Mouse (Mus musculus) forebrain, embryonic 12.5 days (tissue): ENCODE results near the gene Klhl35. TPM values are rescaled to one million over a fixed set of nuclear protein-coding genes. Genes with fewer than 3 reads are reported as not detected.

ENCODE experiments used
- ATAC-seq: fragments of 200-750 bp; cut with Nextera tagmentation; 2 replicates; pipeline ENCODE4 v1.8.0; 2017; ENCODE audit warnings: moderate TSS enrichment; ENCODE audit not compliant: low FRiP score
- H3K27ac ChIP-seq: fragments of 300-500 bp; sonication (generic); 2 replicates; pipeline ENCODE4 v1.5.1; 2016; ENCODE audit warnings: mild to moderate bottlenecking
- H3K27me3 ChIP-seq: fragments of 300-500 bp; sonication (generic); 2 replicates; pipeline ENCODE4 v1.6.1; 2016; ENCODE audit warnings: mild to moderate bottlenecking
- H3K36me3 ChIP-seq: fragments of 300-500 bp; sonication (generic); replicated peaks from 2 replicates; pipeline ENCODE4 v1.6.1; 2016; ENCODE audit warnings: mild to moderate bottlenecking
- H3K4me1 ChIP-seq: fragments of 300-500 bp; sonication (generic); 2 replicates; pipeline ENCODE4 v1.6.1; 2016
- H3K4me2 ChIP-seq: fragments of 300-500 bp; sonication (generic); 2 replicates; pipeline ENCODE4 v1.6.1; 2016; ENCODE audit warnings: mild to moderate bottlenecking, moderate library complexity
- H3K4me3 ChIP-seq: fragments of 300-500 bp; sonication (generic); replicated peaks from 2 replicates; pipeline ENCODE4 v1.5.1; 2016; ENCODE audit warnings: mild to moderate bottlenecking
- H3K9ac ChIP-seq: fragments of 300-500 bp; sonication (generic); 2 replicates; pipeline ENCODE4 v1.6.1; 2016; ENCODE audit warnings: mild to moderate bottlenecking
- H3K9me3 ChIP-seq: fragments of 300-500 bp; sonication (generic); 2 replicates; pipeline ENCODE4 v1.6.1; 2016
- WGBS: fragments of 180-500 bp; shearing (Covaris S2); methylation state at CpG from one replicate; pipeline ENCODE4 v1.1.7; 2016; 5-methylcytosine and 5-hydroxymethylcytosine counted together
- polyA plus RNA-seq: library from polyadenylated mRNA; unstranded; fragments of >200 nt; fragmentation: Nextera tagmentation; extraction: Ambion mirVana; gene quantifications from 2 replicates; pipeline ENCODE4 v1.2.1, GENCODE M21; 2016

The Klhl35 gene
- polyA plus RNA-seq, 1 experiment from 2014 or later: 6.8 TPM

- Histone ChIP-seq H3K4me1 (peaks cover 19% of the 10 kb centered on the region), H3K36me3 (peaks cover 80% of the 10 kb centered on the region), H3K4me3 (no peak overlapping the region), H3K27me3 (peaks cover 4% of the 10 kb centered on the region), H3K9me3 (no peaks in the 10 kb centered on the region), H3K4me2 (no peak overlapping the region), H3K9ac (no peak overlapping the region), H3K27ac (peak overlapping the region; percentile 81; the same call in 1 of the 2 replicates)
- WGBS: 97% methylated on average over 2 of the region's 2 CpGs
- ATAC-seq: no peak; the same call in 1 of the 2 replicates
These were observed 9.7 kb downstream of the Klhl35 start for GRCm38 (mm10) chr7:99475562-99475911.

GRCm38 (mm10) chr7:99476558-99477114 is 10.8 kb downstream of the Klhl35 start:
- Histone ChIP-seq H3K4me2 (no peak overlapping the region), H3K27me3 (no peaks in the 10 kb centered on the region), H3K36me3 (peaks cover 87% of the 10 kb centered on the region), H3K9ac (no peak overlapping the region), H3K9me3 (no peaks in the 10 kb centered on the region), H3K4me3 (no peak overlapping the region), H3K4me1 (peaks cover 30% of the 10 kb centered on the region), H3K27ac (no peak overlapping the region)
- no peak for ATAC-seq
- 45% methylated on average over 3 of the region's 3 CpGs for WGBS

GRCm38 (mm10) chr7:99477235-99477634 is 11.4 kb downstream of the Klhl35 start:
- peaks cover 36% of the 10 kb centered on the region for H3K4me1 ChIP-seq
- H3K9me3 ChIP-seq: no peaks in the 10 kb centered on the region
- H3K27me3 ChIP-seq: no peaks in the 10 kb centered on the region
- 90% methylated on average over 5 of the region's 5 CpGs for WGBS
- H3K4me3 ChIP-seq: no peak overlapping the region
- ATAC-seq: no peak
- no peak overlapping the region for H3K27ac ChIP-seq
- no peak overlapping the region for H3K4me2 ChIP-seq
- H3K36me3 ChIP-seq: peaks cover 90% of the 10 kb centered on the region
- H3K9ac ChIP-seq: no peak overlapping the region

- peak overlapping the region; percentile 75 for H3K4me2 ChIP-seq
- peaks cover 47% of the 10 kb centered on the region for H3K36me3 ChIP-seq
- WGBS: 6% methylated on average over 6 of the region's 6 CpGs
- H3K4me3 ChIP-seq: peak overlapping the region; percentile 84
- H3K27me3 ChIP-seq: peaks cover 19% of the 10 kb centered on the region
- no peak for ATAC-seq
- H3K27ac ChIP-seq: peak overlapping the region; percentile 86
- H3K4me1 ChIP-seq: peaks cover 38% of the 10 kb centered on the region
- no peaks in the 10 kb centered on the region for H3K9me3 ChIP-seq
- peak overlapping the region; percentile 93 for H3K9ac ChIP-seq
These were observed 16.8 kb downstream of the Klhl35 start for GRCm38 (mm10) chr7:99482637-99483036.

GRCm38 (mm10) chr7:99483271-99483923 is 17.6 kb downstream of the Klhl35 start, which contains the start of gene Rps3:
Gene Rps3 (minus strand): TSS chr7:99483738.
- Histone ChIP-seq H3K27me3 (peaks cover 19% of the 10 kb centered on the region), H3K4me2 (peak within 1 kb of the TSS; percentile 75), H3K4me1 (peaks cover 38% of the 10 kb centered on the region), H3K9ac (peak within 1 kb of the TSS; percentile 93), H3K27ac (peak within 1 kb of the TSS; percentile 86), H3K36me3 (peaks cover 40% of the 10 kb centered on the region), H3K9me3 (no peaks in the 10 kb centered on the region), H3K4me3 (peak within 1 kb of the TSS; percentile 84)
- ATAC-seq: peak; percentile 96
- WGBS: under 1% methylated on average over 45 of the region's 45 CpGs

- ATAC-seq: peak; percentile 52
- WGBS: 48% methylated on average over 8 of the region's 8 CpGs
- Histone ChIP-seq H3K9ac (no peak overlapping the region), H3K9me3 (no peaks in the 10 kb centered on the region), H3K36me3 (peaks cover 34% of the 10 kb centered on the region), H3K27ac (no peak overlapping the region), H3K4me1 (peaks cover 34% of the 10 kb centered on the region), H3K27me3 (peaks cover 19% of the 10 kb centered on the region), H3K4me3 (peak overlapping the region; percentile 84), H3K4me2 (peak overlapping the region; percentile 47)
These were observed 18.1 kb downstream of the Klhl35 start for GRCm38 (mm10) chr7:99483924-99484319.

GRCm38 (mm10) chr7:99484679-99485078 is 18.9 kb downstream of the Klhl35 start:
- H3K4me1 ChIP-seq: peaks cover 34% of the 10 kb centered on the region
- H3K36me3 ChIP-seq: peaks cover 27% of the 10 kb centered on the region
- no peak overlapping the region for H3K9ac ChIP-seq
- H3K27me3 ChIP-seq: peaks cover 19% of the 10 kb centered on the region
- no peaks in the 10 kb centered on the region for H3K9me3 ChIP-seq
- ATAC-seq: no peak
- H3K4me2 ChIP-seq: no peak overlapping the region
- H3K27ac ChIP-seq: no peak overlapping the region
- H3K4me3 ChIP-seq: no peak overlapping the region
- WGBS: 93% methylated on average over 1 of the region's 1 CpGs

- 84% methylated on average over 5 of the region's 5 CpGs for WGBS
- Histone ChIP-seq H3K9ac (no peak overlapping the region), H3K27me3 (peaks cover 19% of the 10 kb centered on the region), H3K36me3 (no peaks in the 10 kb centered on the region), H3K4me3 (no peak overlapping the region), H3K4me2 (no peak overlapping the region), H3K27ac (no peak overlapping the region), H3K9me3 (0 out of 2 replicates have a peak, but pooled peaks cover 8% of the 10 kb centered on the region), H3K4me1 (no peaks in the 10 kb centered on the region)
- no peak for ATAC-seq
These were observed 23.9 kb downstream of the Klhl35 start for GRCm38 (mm10) chr7:99489708-99490107.

- no peak for ATAC-seq
- 63% methylated on average over 1 of the region's 1 CpGs for WGBS
These were observed 33.3 kb downstream of the Klhl35 start for GRCm38 (mm10) chr7:99499128-99499527.

GRCm38 (mm10) chr7:99500201-99500600 is 34.4 kb downstream of the Klhl35 start:
- no peaks in the 10 kb centered on the region for H3K4me1 ChIP-seq
- H3K36me3 ChIP-seq: no peaks in the 10 kb centered on the region
- H3K4me2 ChIP-seq: no peak overlapping the region
- 6% methylated on average over 8 of the region's 8 CpGs for WGBS
- H3K27me3 ChIP-seq: no peaks in the 10 kb centered on the region
- no peak overlapping the region for H3K9ac ChIP-seq
- H3K27ac ChIP-seq: no peak overlapping the region
- ATAC-seq: peak; percentile 77
- H3K4me3 ChIP-seq: no peak overlapping the region
- no peaks in the 10 kb centered on the region for H3K9me3 ChIP-seq

More at GRCm38 (mm10) chr7:99499128-99499527, 33.3 kb downstream of the Klhl35 start:
- Histone ChIP-seq H3K4me1 (no peaks in the 10 kb centered on the region), H3K4me2 (no peak overlapping the region), H3K27me3 (no peaks in the 10 kb centered on the region), H3K36me3 (no peaks in the 10 kb centered on the region), H3K9me3 (no peaks in the 10 kb centered on the region), H3K4me3 (no peak overlapping the region), H3K9ac (no peak overlapping the region), H3K27ac (no peak overlapping the region)

- Histone ChIP-seq H3K27ac (no peak overlapping the region), H3K4me3 (no peak overlapping the region), H3K9ac (0 out of 2 replicates have a peak overlapping the region, but pooled peaks have one; percentile 7), H3K36me3 (no peaks in the 10 kb centered on the region), H3K4me2 (no peak overlapping the region), H3K4me1 (no peaks in the 10 kb centered on the region), H3K27me3 (no peaks in the 10 kb centered on the region), H3K9me3 (no peaks in the 10 kb centered on the region)
- no peak for ATAC-seq
- whole genome bisulfite sequencing: 39% methylated on average over 5 of the region's 5 CpGs
These were observed 34.9 kb downstream of the Klhl35 start for GRCm38 (mm10) chr7:99500655-99501054.

GRCm38 (mm10) chr7:99501148-99501547 is 35.3 kb downstream of the Klhl35 start:
- no peaks in the 10 kb centered on the region for H3K36me3 ChIP-seq
- no peaks in the 10 kb centered on the region for H3K27me3 ChIP-seq
- H3K4me1 ChIP-seq: no peaks in the 10 kb centered on the region
- H3K4me3 ChIP-seq: no peak overlapping the region
- no peak overlapping the region for H3K27ac ChIP-seq
- no peak overlapping the region for H3K9ac ChIP-seq
- H3K9me3 ChIP-seq: no peaks in the 10 kb centered on the region
- WGBS: 41% methylated on average over 1 of the region's 1 CpGs
- no peak for ATAC-seq
- no peak overlapping the region for H3K4me2 ChIP-seq

- H3K27me3 ChIP-seq: no peaks in the 10 kb centered on the region
- H3K36me3 ChIP-seq: no peaks in the 10 kb centered on the region
- no peaks in the 10 kb centered on the region for H3K4me1 ChIP-seq
- H3K27ac ChIP-seq: no peak overlapping the region
- H3K4me3 ChIP-seq: no peak overlapping the region
- H3K9ac ChIP-seq: no peak overlapping the region
- no peak overlapping the region for H3K4me2 ChIP-seq
- H3K9me3 ChIP-seq: 0 out of 2 replicates have a peak, but pooled peaks cover 3% of the 10 kb centered on the region
- no peak for ATAC-seq
These were observed 38.8 kb downstream of the Klhl35 start for GRCm38 (mm10) chr7:99504556-99504955.
